ENCODE assay signal across 9 mouse cellular contexts in genomic region chr10:118507630-118508029, GRCm38 (mm10).
DNase-seq lines count a peak whose midpoint lies in the region; ATAC-seq and TF ChIP-seq lines count a peak whose summit lies in the region.
"Had no signal": no experiment of that assay in that cellular context is flagged by ENCODE, and none has a peak within 500 bp of the region (broad histone marks: within the 10 kb centered on the region; RNA-seq: fewer than 3 reads in every experiment).

No protein-coding gene starts in this region.

- no peaks in the 10 kb centered on the region for H3K36me3 ChIP-seq in heart, embryonic 10.5 days
- H3K36me3 ChIP-seq in thymus, adult 2 months (ENCODE audit: control insufficient read depth, insufficient read depth, low read length), result no peaks in the 10 kb centered on the region
- H3K36me3 ChIP-seq: lung, embryonic 15.5 days had no signal

- H3K4me1 ChIP-seq in heart, embryonic 10.5 days, result peaks cover 7% of the 10 kb centered on the region; the same call in 1 of the 2 replicates
- no peaks in the 10 kb centered on the region for H3K4me1 ChIP-seq in thymus, adult 2 months (replicated peaks; ENCODE audit: control insufficient read depth, insufficient read depth, low read length)
- H3K4me1 ChIP-seq: lung, embryonic 15.5 days had no signal

- H3K27me3 ChIP-seq in heart, embryonic 10.5 days (ENCODE audit: insufficient read depth, poor library complexity, severe bottlenecking), result no peaks in the 10 kb centered on the region
- H3K27me3 ChIP-seq in thymus, adult 2 months (ENCODE audit: control insufficient read depth, insufficient read depth, low read length), result no peaks in the 10 kb centered on the region
- H3K27me3 ChIP-seq: lung, embryonic 15.5 days had no signal

- H3K9me3 ChIP-seq in heart, embryonic 10.5 days, result no peaks in the 10 kb centered on the region
- H3K9me3 ChIP-seq: lung, embryonic 15.5 days had no signal

- no peak for TF ChIP-seq CTCF in thymus, adult 2 months (IDR thresholded peaks at IDR 0.05; ENCODE audit: borderline replicate concordance, control insufficient read depth, extremely low read depth, insufficient read depth, low read length, poor library complexity)

- DNase-seq in heart, embryonic 10.5 days (ENCODE audit: low spot score), result no peak
- no peak for DNase-seq in heart, postnatal 25 days (ENCODE audit: low spot score)
- peak; percentile 35 for DNase-seq in thymus, adult 2 months
- DNase-seq in thymus, adult 18-20 months, result no peak
- DNase-seq in frontal cortex, postnatal 36 days (ENCODE audit: low spot score in 2 of 2), result peak; percentile 5 to 30
- no peak for DNase-seq in urinary bladder, postnatal 25 days (ENCODE audit: low spot score)

- 61% methylated on average over 2 of the region's 2 CpGs for WGBS in heart, embryonic 10.5 days
- WGBS in thymus, adult 2 months, result 56% methylated on average over 2 of the region's 2 CpGs

- intact Hi-C loops in heart, postnatal 25 days (cut with DNase I), result no loop called here

- peak; percentile 65; the same call in 1 of the 2 replicates for ATAC-seq in megakaryocyte progenitor cell, adult 5-6 weeks (replicated peaks; ENCODE audit: poor library complexity)
- ATAC-seq in erythroblast, adult 5-6 weeks (replicated peaks; ENCODE audit: low FRiP score, poor library complexity, severe bottlenecking), result no peak

- TF ChIP-seq POLR2A in thymus, adult 2 months (IDR thresholded peaks at IDR 0.05; ENCODE audit: control insufficient read depth, extremely low read depth, insufficient read depth, low read length, poor library complexity), result no peak

- H3K4me3 ChIP-seq in heart, embryonic 10.5 days, result no peak overlapping the region
- no peak overlapping the region for H3K4me3 ChIP-seq in thymus, adult 2 months (ENCODE audit: control insufficient read depth, insufficient read depth, low read length)
- H3K4me3 ChIP-seq: lung, embryonic 15.5 days had no signal

- H3K27ac ChIP-seq in heart, embryonic 10.5 days, result peak overlapping the region; percentile 62; the same call in 1 of the 2 replicates
- no peak overlapping the region for H3K27ac ChIP-seq in thymus, adult 2 months (ENCODE audit: control insufficient read depth, insufficient read depth, low read length)
- H3K27ac ChIP-seq: lung, embryonic 15.5 days had no signal

Comparison
In these comparisons a context has a peak if more than half of its experiments do, and no peak if none do; other contexts are left out.
1. DNase-seq: peak in thymus, adult 2 months (single experiment) and frontal cortex, postnatal 36 days (2 of 2); none in heart, embryonic 10.5 days (single experiment), heart, postnatal 25 days (single experiment), thymus, adult 18-20 months (0 of 2) and urinary bladder, postnatal 25 days (single experiment).